Mouse (Mus musculus) stomach, postnatal 0 days (tissue): ENCODE data around the gene Cdk9. TPM values are rescaled to one million over a fixed set of nuclear protein-coding genes. Genes with fewer than 3 reads are reported as not detected.

ENCODE experiments used
- ATAC-seq: fragments of 200-750 bp; cut with Nextera tagmentation; 2 replicates; pipeline ENCODE4 v1.8.0; 2017; ENCODE audit not compliant: low FRiP score, low TSS enrichment
- DNase-seq: peaks from one replicate; pipeline ENCODE4 v3.0.0-alpha.2; 2016; ENCODE audit warnings: low spot score
- H3K27ac ChIP-seq: fragments of 300-500 bp; sonication (generic); replicated peaks from 2 replicates; pipeline ENCODE4 v1.5.1; 2014; ENCODE audit warnings: mild to moderate bottlenecking, control low read depth
- H3K27me3 ChIP-seq: fragments of 300-500 bp; sonication (generic); 2 replicates; pipeline ENCODE4 v1.6.1; 2014; ENCODE audit warnings: low read length; ENCODE audit not compliant: control insufficient read depth, insufficient read depth
- H3K36me3 ChIP-seq: fragments of 300-500 bp; sonication (generic); 2 replicates; pipeline ENCODE4 v1.6.1; 2014; ENCODE audit warnings: low read length, mixed read lengths; ENCODE audit not compliant: control insufficient read depth, insufficient read depth
- H3K4me1 ChIP-seq: fragments of 300-500 bp; sonication (generic); replicated peaks from 2 replicates; pipeline ENCODE4 v1.6.1; 2014; ENCODE audit warnings: antibody characterized with exemption; ENCODE audit not compliant: control insufficient read depth, insufficient read depth
- H3K4me2 ChIP-seq: fragments of 300-500 bp; sonication (generic); replicated peaks from 2 replicates; pipeline ENCODE4 v1.6.1; 2014; ENCODE audit warnings: low read depth, mild to moderate bottlenecking, control low read depth, moderate library complexity
- H3K4me3 ChIP-seq: fragments of 300-500 bp; sonication (generic); 2 replicates; pipeline ENCODE4 v1.5.1; 2014; ENCODE audit warnings: low read depth, low read length, control low read depth
- H3K9ac ChIP-seq: fragments of 300-500 bp; sonication (generic); 2 replicates; pipeline ENCODE4 v1.6.1; 2014; ENCODE audit warnings: mild to moderate bottlenecking, low read length, control low read depth, mixed read lengths
- H3K9me3 ChIP-seq: fragments of 300-500 bp; sonication (generic); 2 replicates; pipeline ENCODE4 v1.6.1; 2016; ENCODE audit warnings: low read length; ENCODE audit not compliant: control insufficient read depth
- CTCF ChIP-seq: IDR thresholded peaks from 2 replicates; pipeline ENCODE4 v1.5.1; 2016; ENCODE audit warnings: antibody characterized with exemption, low read depth, mild to moderate bottlenecking, moderate library complexity
- EP300 ChIP-seq: optimal IDR thresholded peaks from 2 replicates; pipeline ENCODE3; 2016; ENCODE audit warnings: antibody characterized with exemption
- WGBS: fragments of 180-500 bp; shearing (Covaris S2); extraction: QIAGEN DNeasy Blood & Tissue Kit; methylation state at CpG from one replicate; pipeline ENCODE4 v1.1.7; 2014; 5-methylcytosine and 5-hydroxymethylcytosine counted together
- polyA plus RNA-seq: library from polyadenylated mRNA; unstranded; fragments of >200 nt; fragmentation: Nextera tagmentation; extraction: Ambion mirVana; gene quantifications from 2 replicates; pipeline ENCODE4 v1.2.1, GENCODE M21; 2015

Cdk9 gene
- polyA plus RNA-seq, 1 experiment from 2014 or later: 55.8 TPM

DNA sequence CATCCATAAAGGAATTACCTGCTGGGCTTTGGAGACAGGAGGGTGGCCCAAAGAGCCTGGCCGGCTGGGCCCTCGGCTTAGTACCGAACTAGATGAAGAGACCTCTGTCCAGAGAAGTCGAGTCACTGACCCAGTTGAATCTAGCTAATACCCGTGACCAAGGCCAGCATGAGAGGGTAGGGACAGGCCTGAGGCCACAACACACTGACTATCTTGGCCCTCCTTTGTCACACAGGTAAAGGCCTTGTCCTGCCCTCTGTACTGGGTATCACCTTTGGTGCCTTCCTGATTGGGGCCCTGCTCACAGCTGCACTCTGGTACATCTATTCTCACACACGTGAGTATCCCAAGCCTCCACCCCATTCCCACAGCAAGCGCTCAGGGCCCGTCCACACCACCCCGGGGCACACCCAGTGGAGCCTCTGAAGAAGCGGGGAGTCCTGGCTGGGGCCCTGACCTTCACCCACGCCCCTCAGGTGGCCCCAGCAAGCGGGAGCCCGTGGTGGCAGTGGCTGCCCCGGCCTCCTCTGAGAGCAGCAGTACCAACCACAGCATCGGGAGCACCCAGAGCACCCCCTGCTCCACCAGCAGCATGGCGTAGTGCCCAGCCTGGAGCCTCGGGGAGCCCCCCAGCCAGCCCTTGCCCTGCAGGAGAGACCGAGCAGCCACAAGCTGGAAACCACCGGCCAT is 31.8 kb downstream of the Cdk9 start:
- peak overlapping the region; percentile 74 for H3K27ac ChIP-seq
- ATAC-seq (no peak), DNase-seq (no peak)
- H3K9me3 ChIP-seq: no peaks in the 10 kb centered on the region
- H3K4me3 ChIP-seq: no peak overlapping the region
- H3K27me3 ChIP-seq: no peaks in the 10 kb centered on the region
- H3K9ac ChIP-seq: peak overlapping the region; percentile 13; the same call in 1 of the 2 replicates
- no peaks in the 10 kb centered on the region; the same call in 1 of the 2 replicates for H3K4me1 ChIP-seq
- WGBS: 73% methylated on average over 19 of the region's 19 CpGs
- no peak overlapping the region for H3K4me2 ChIP-seq
- H3K36me3 ChIP-seq: peaks cover 20% of the 10 kb centered on the region
- TF ChIP-seq EP300 (no peak), CTCF (no peak)

- 26% methylated on average over 7 of the region's 7 CpGs for WGBS
- no peak for TF ChIP-seq CTCF
- no peak for TF ChIP-seq EP300
- ATAC-seq: peak; percentile 80
- no peaks in the 10 kb centered on the region; the same call in 1 of the 2 replicates for H3K4me1 ChIP-seq
- H3K4me3 ChIP-seq: no peak overlapping the region
- H3K9me3 ChIP-seq: no peaks in the 10 kb centered on the region
- H3K27ac ChIP-seq: peak overlapping the region; percentile 74
- DNase-seq: peak; percentile 51
- peaks cover 16% of the 10 kb centered on the region for H3K36me3 ChIP-seq
- no peaks in the 10 kb centered on the region for H3K27me3 ChIP-seq
- H3K9ac ChIP-seq: no peak overlapping the region
- no peak overlapping the region for H3K4me2 ChIP-seq
Measured at GRCm38 (mm10) chr2:32680051-32680451, 32.8 kb downstream of the Cdk9 start.

- Histone ChIP-seq H3K4me1 (no peaks in the 10 kb centered on the region; the same call in 1 of the 2 replicates), H3K9me3 (no peaks in the 10 kb centered on the region), H3K4me3 (no peak overlapping the region), H3K27ac (no peak overlapping the region), H3K4me2 (no peak overlapping the region), H3K36me3 (peaks cover 5% of the 10 kb centered on the region; the same call in 1 of the 2 replicates), H3K9ac (no peak overlapping the region), H3K27me3 (no peaks in the 10 kb centered on the region)
- ATAC-seq (no peak), DNase-seq (no peak)
- WGBS: 85% methylated on average over 7 of the region's 7 CpGs
- TF ChIP-seq EP300 (no peak), CTCF (no peak)
Measured at GRCm38 (mm10) chr2:32677683-32678082, 35.2 kb downstream of the Cdk9 start.

GRCm38 (mm10) chr2:32676821-32677220 is 36.1 kb downstream of the Cdk9 start:
- H3K9ac ChIP-seq: no peak overlapping the region
- no peak overlapping the region for H3K4me3 ChIP-seq
- no peaks in the 10 kb centered on the region for H3K9me3 ChIP-seq
- no peaks in the 10 kb centered on the region; the same call in 1 of the 2 replicates for H3K4me1 ChIP-seq
- no peak for ATAC-seq
- no peak overlapping the region for H3K27ac ChIP-seq
- no peak for DNase-seq
- TF ChIP-seq EP300 (no peak), CTCF (peak; percentile 46)
- 87% methylated on average over 3 of the region's 3 CpGs for WGBS
- 0 out of 2 replicates have a peak, but pooled peaks cover 7% of the 10 kb centered on the region for H3K36me3 ChIP-seq
- H3K27me3 ChIP-seq: no peaks in the 10 kb centered on the region
- H3K4me2 ChIP-seq: no peak overlapping the region

DNA sequence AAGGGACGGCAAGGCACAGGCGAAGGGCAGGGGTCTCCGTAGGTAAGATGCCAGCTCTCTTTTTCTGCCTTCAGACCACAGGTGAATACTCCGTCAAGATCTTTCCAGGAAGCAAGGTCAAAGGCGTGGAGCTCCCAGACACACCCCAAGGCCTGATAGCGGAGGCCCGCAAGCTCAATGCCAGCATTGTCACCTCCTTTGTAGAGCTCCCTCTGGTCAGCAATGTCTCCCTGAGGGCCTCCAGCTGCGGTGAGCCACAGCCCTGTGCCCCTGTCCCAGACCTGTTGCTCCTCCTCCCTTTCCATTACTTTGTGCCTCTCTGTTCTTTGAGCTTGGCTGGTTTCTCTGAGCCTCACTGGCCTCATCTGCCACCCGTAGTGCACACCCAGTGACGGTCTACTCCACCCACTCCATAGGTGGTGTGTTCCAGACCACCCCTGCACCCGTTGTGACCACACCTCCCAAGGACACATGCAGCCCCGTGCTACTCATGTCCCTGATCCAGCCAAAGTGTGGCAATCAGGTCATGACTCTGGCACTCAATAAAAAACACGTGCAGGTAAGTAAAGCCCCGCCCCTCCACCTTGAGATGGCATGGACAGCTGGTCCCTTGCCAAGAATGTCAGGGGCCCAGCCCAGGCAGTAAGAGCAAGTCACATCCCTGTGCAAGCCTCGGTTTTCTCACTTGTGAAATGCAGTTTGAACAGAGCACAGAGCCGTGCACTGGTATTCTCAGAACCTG is 39.5 kb downstream of the Cdk9 start:
- 53% methylated on average over 16 of the region's 16 CpGs for WGBS
- Histone ChIP-seq H3K4me3 (no peak overlapping the region), H3K27ac (0 out of 2 replicates have a peak overlapping the region, but pooled peaks have one; percentile 18), H3K4me1 (no peaks in the 10 kb centered on the region), H3K9ac (no peak overlapping the region), H3K36me3 (0 out of 2 replicates have a peak, but pooled peaks cover 7% of the 10 kb centered on the region), H3K9me3 (no peaks in the 10 kb centered on the region), H3K4me2 (no peak overlapping the region), H3K27me3 (no peaks in the 10 kb centered on the region)
- TF ChIP-seq EP300 (no peak), CTCF (no peak)
- DNase-seq (peak; percentile 83), ATAC-seq (peak; percentile 81)
